Mouse (Mus musculus) C2C12 (cell line): Measurements from ENCODE around the gene Rem1.

Experiments
- CTCF ChIP-seq: IDR thresholded peaks from one replicate; pipeline ENCODE4 v1.5.1; 2011; ENCODE audit not compliant: control insufficient read depth, insufficient read depth, insufficient read length
- MAX ChIP-seq: IDR thresholded peaks from one replicate; pipeline ENCODE4 v1.6.1; 2011; ENCODE audit warnings: mild to moderate bottlenecking, control low read depth
- MYOD1 ChIP-seq: IDR thresholded peaks from one replicate; pipeline ENCODE4 v1.6.1; 2011; ENCODE audit warnings: low read depth; ENCODE audit not compliant: control insufficient read depth, insufficient read length
- USF1 ChIP-seq: IDR thresholded peaks from one replicate; pipeline ENCODE4 v1.6.1; 2011; ENCODE audit warnings: low read depth, mild to moderate bottlenecking, control low read depth, moderate library complexity

- no peak for TF ChIP-seq MAX
- no peak for TF ChIP-seq CTCF
- TF ChIP-seq USF1, result no peak
- TF ChIP-seq MYOD1, result no peak
Observed at GRCm38 (mm10) chr2:152622953-152623352, 3.8 kb upstream of the Rem1 start, which contains the start of gene Defb25.
